Mouse (Mus musculus) liver, embryonic 18 days (tissue): ENCODE measurements around the gene Tubb3. TPM values are rescaled to one million over a fixed set of nuclear protein-coding genes. Genes with fewer than 3 reads are reported as not detected.

Experiments
- polyA plus RNA-seq: library from polyadenylated mRNA; depleted of rRNA; stranded (reverse); fragments of >200 nt; gene quantifications from 2 replicates; pipeline ENCODE4 v1.2.3, GENCODE M21; 2012; rRNA removed

Tubb3 gene
- 0.24 and 0.32 TPM in 2 replicates for polyA plus RNA-seq

DNA sequence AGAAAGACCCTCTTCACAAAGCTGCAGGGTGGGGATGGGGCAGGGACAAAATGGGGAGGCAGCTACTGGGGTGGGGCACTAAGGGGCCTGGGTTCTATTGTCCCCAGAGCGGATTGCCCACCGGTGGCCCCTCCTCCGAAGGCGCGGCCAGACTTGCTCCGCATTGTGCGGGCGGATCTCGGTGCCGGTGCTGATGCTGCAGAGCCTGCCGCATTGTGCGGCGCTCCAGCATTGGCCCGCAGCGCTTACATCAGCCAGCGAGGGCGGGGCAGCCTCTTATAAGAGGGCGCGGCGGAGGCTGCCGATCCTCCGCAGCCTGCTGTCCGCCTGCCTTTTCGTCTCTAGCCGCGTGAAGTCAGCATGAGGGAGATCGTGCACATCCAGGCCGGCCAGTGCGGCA, at the start of gene Tubb3:
TSS of gene Tubb3 (plus strand) at position 179 of the 400 bp plus-strand sequence.

DNA sequence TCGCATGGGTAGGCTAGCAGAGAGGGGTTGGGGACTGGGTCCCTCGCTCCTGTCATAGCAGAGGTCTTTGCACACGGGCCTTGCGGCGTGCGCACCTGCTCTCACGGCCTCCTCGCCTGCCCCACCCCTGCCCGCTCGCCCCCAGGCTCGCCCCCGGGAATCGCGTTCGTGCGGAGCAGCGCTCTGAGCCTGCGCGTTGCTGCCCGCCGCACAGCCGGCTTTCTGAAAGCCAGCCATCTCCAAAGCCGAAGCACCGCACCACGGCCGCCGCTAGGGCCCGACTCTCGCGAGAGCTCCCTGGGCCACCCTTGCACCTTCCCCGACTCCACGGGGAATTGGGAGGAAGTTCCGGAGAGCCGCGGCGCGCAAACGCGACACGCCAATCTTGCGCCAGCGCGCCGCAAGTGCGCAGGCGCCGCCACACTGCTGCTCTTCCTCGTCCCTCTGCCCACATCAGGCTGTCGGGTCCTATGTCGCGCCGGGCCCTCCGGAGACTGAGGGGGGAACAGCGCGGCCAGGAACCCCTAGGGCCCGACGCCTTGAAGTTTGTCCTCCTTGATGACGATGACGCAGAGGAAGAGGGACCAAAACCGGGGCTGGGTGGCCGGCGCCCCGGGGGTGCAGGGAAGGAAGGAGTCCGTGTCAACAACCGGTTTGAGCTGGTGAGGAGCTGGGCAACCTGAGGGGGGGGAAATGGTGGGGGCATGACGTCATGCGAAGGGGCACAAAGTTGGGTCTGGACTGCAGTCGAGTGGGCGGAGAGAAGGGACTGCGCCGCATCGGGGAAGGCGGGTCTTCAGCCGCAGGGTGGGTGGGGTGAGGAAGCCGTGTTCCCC, 37.6 kb upstream of the Tubb3 start, which contains the start of gene Tcf25:
TSS of gene Tcf25 (plus strand) at position 351 of the 836 bp plus-strand sequence.

DNA sequence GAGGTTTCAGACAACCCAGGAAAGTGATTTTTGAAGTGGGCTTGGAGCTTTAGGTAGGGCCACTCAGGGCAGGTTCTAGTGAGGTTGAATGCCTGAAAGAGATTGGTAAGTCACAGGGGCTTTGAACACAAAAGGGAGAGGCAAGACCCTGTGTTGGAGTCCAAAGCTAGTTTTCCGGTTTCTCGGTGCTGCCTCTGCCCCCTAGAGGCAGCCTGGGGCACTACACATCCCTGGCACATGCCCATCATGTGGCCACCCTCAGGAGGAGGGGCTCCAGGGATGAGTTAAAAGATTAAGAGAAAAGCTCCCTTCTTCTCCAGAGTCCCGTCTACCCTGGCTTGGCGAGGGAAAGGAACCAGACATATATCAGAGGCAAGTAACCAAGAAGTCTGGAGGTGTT, 4.4 kb upstream of the Tubb3 start, which contains the start of gene Mc1r:
TSS of gene Mc1r (plus strand) at position 322 of the 400 bp plus-strand sequence.

DNA sequence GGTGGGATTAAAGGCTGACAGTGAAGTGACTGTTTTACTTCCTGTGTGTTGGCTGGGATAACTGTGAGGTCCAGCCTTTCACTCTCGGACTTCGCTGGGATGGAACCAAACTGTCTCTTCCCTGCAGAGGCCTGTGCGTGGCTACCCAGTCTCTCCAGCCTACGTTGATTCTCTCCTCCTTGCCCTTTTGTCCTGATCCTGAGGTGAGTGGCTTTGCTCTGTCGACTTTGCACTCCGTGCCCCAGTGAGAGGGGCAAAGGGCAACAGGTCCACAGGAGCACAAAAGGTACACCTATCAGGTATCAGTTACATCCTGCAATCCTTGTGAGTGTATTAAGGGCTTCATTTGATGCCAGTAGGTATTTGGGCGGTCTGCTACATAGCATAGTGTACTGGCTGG, 12.2 kb downstream of the Tubb3 start, which contains the start of gene Def8:
TSS of gene Def8 (plus strand) at position 87 of the 400 bp plus-strand sequence.

Other genes with a start within 250 kb of the Tubb3 start
- gene Dpep1, start 225.2 kb upstream of the Tubb3 start, polyA plus RNA-seq, result 0.94 and 1.0 TPM in 2 replicates
- 33.2 and 35.7 TPM in 2 replicates for gene Chmp1a, start 198.7 kb upstream of the Tubb3 start, polyA plus RNA-seq
- 0.17 and 0.26 TPM in 2 replicates for gene Spata33, start 198.6 kb upstream of the Tubb3 start, polyA plus RNA-seq
- 19.0 and 23.9 TPM in 2 replicates for gene Cdk10, start 186.6 kb upstream of the Tubb3 start, polyA plus RNA-seq
- 2.6 and 3.0 TPM in 2 replicates for gene Spata2l, start 175.2 kb upstream of the Tubb3 start, polyA plus RNA-seq
- gene Zfp276, start 157.2 kb upstream of the Tubb3 start, polyA plus RNA-seq, result 11.1 and 11.2 TPM in 2 replicates
- 9.4 and 12.3 TPM in 2 replicates for gene Vps9d1, start 157.1 kb upstream of the Tubb3 start, polyA plus RNA-seq
- 11.6 and 12.2 TPM in 2 replicates for gene Fanca, start 92.8 kb upstream of the Tubb3 start, polyA plus RNA-seq
- 1.7 and 1.8 TPM in 2 replicates for gene Spire2, start 78.7 kb upstream of the Tubb3 start, polyA plus RNA-seq
- 59.3 and 59.6 TPM in 2 replicates for gene Tcf25, start 37.7 kb upstream of the Tubb3 start, polyA plus RNA-seq
- gene Mc1r, start 4.3 kb upstream of the Tubb3 start, polyA plus RNA-seq, result 0.01 TPM in 1 of 2 replicates, not detected in the other
- 9.1 and 9.3 TPM in 2 replicates for gene Def8, start 12.1 kb downstream of the Tubb3 start, polyA plus RNA-seq
- 13.3 and 14.2 TPM in 2 replicates for gene Afg3l1, start 66.5 kb downstream of the Tubb3 start, polyA plus RNA-seq
- 0.02 and 0.06 TPM in 2 replicates for gene Dbndd1, start 104.0 kb downstream of the Tubb3 start, polyA plus RNA-seq
- gene Gas8, start 107.4 kb downstream of the Tubb3 start, polyA plus RNA-seq, result 3.3 and 3.6 TPM in 2 replicates
- gene Rhou, start 242.5 kb downstream of the Tubb3 start, polyA plus RNA-seq, result 6.9 and 9.4 TPM in 2 replicates